Mouse (Mus musculus) midbrain, embryonic 15.5 days (tissue): ENCODE measurements around the gene Bnc2. TPM values are rescaled to one million over a fixed set of nuclear protein-coding genes. Genes with fewer than 3 reads are reported as not detected.

ENCODE experiments used
- ATAC-seq: fragments of 200-750 bp; cut with Nextera tagmentation; replicated peaks from 2 replicates; pipeline ENCODE4 v1.8.0; 2017; ENCODE audit warnings: moderate TSS enrichment
- H3K27ac ChIP-seq: fragments of 300-500 bp; sonication (generic); 2 replicates; pipeline ENCODE4 v1.5.1; 2015; ENCODE audit warnings: mild to moderate bottlenecking, inconsistent platforms
- H3K27me3 ChIP-seq: fragments of 300-500 bp; sonication (generic); replicated peaks from 2 replicates; pipeline ENCODE4 v1.6.1; 2015; ENCODE audit warnings: inconsistent platforms
- H3K36me3 ChIP-seq: fragments of 300-500 bp; sonication (generic); replicated peaks from 2 replicates; pipeline ENCODE4 v1.6.1; 2015; ENCODE audit warnings: inconsistent platforms
- H3K4me1 ChIP-seq: fragments of 300-500 bp; sonication (generic); 2 replicates; pipeline ENCODE4 v1.6.1; 2015; ENCODE audit warnings: inconsistent platforms
- H3K4me2 ChIP-seq: fragments of 300-500 bp; sonication (generic); 2 replicates; pipeline ENCODE4 v1.6.1; 2015; ENCODE audit warnings: inconsistent platforms, mild to moderate bottlenecking, moderate library complexity
- H3K4me3 ChIP-seq: fragments of 300-500 bp; sonication (generic); 2 replicates; pipeline ENCODE4 v1.5.1; 2015; ENCODE audit warnings: mild to moderate bottlenecking, inconsistent platforms
- H3K9ac ChIP-seq: fragments of 300-500 bp; sonication (generic); 2 replicates; pipeline ENCODE4 v1.6.1; 2015; ENCODE audit warnings: mild to moderate bottlenecking, inconsistent platforms
- H3K9me3 ChIP-seq: fragments of 300-500 bp; sonication (generic); 2 replicates; pipeline ENCODE4 v1.6.1; 2016; ENCODE audit warnings: inconsistent platforms
- WGBS: fragments of 180-500 bp; shearing (Covaris S2); methylation state at CpG from one replicate; pipeline ENCODE4 v1.1.7; 2015; ENCODE audit warnings: mixed read lengths; 5-methylcytosine and 5-hydroxymethylcytosine counted together
- polyA plus RNA-seq: library from polyadenylated mRNA; unstranded; fragments of >200 nt; fragmentation: Nextera tagmentation; extraction: Ambion mirVana; gene quantifications from 2 replicates; pipeline ENCODE4 v1.2.1, GENCODE M21; 2015

Gene Bnc2
- polyA plus RNA-seq, 1 experiment from 2014 or later, result 35.7 TPM

- no peak for ATAC-seq
- H3K9me3 ChIP-seq, result no peaks in the 10 kb centered on the region
- H3K9ac ChIP-seq, result no peak overlapping the region
- 0 out of 2 replicates have a peak, but pooled peaks cover 2% of the 10 kb centered on the region for H3K4me1 ChIP-seq
- H3K4me3 ChIP-seq, result no peak overlapping the region
- H3K36me3 ChIP-seq, result no peaks in the 10 kb centered on the region
- H3K27ac ChIP-seq, result no peak overlapping the region
- WGBS, result 73% methylated on average over 7 of the region's 7 CpGs
- no peak overlapping the region for H3K4me2 ChIP-seq
- H3K27me3 ChIP-seq, result no peaks in the 10 kb centered on the region
These were observed 225.6 kb downstream of the Bnc2 start for GRCm38 (mm10) chr4:84449246-84450005.

DNA sequence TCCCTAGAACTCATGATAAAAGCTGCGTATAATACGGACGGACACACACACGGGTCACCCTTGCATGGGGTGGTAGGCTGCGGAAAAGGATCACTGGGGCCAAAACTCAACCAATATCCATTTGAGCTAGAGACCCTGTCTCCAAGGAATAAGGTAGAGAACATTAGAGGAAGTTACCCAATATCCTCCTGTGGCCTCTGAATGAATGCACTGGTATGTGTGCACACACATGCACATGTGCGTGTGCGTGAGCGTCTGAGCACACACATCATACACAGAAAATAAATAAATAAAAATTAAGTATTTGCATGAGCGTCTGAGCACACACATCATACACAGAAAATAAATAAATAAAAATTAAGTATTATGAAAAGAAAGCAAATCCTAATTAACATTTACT, 241.8 kb downstream of the Bnc2 start:
- 95% methylated on average over 9 of the region's 9 CpGs for whole genome bisulfite sequencing

GRCm38 (mm10) chr4:84431677-84432515, 243.2 kb downstream of the Bnc2 start:
- no peaks in the 10 kb centered on the region for H3K36me3 ChIP-seq
- no peaks in the 10 kb centered on the region for H3K27me3 ChIP-seq
- no peak overlapping the region for H3K9ac ChIP-seq
- no peak overlapping the region for H3K27ac ChIP-seq
- H3K9me3 ChIP-seq, result no peaks in the 10 kb centered on the region
- no peak overlapping the region for H3K4me2 ChIP-seq
- no peak for ATAC-seq
- no peaks in the 10 kb centered on the region for H3K4me1 ChIP-seq
- WGBS, result 57% methylated on average over 6 of the region's 6 CpGs
- no peak overlapping the region for H3K4me3 ChIP-seq

More for the DNA sequence above, 241.8 kb downstream of the Bnc2 start:
- Histone ChIP-seq H3K4me3 (no peak overlapping the region), H3K27me3 (no peaks in the 10 kb centered on the region), H3K4me2 (no peak overlapping the region), H3K9ac (no peak overlapping the region), H3K36me3 (no peaks in the 10 kb centered on the region), H3K9me3 (no peaks in the 10 kb centered on the region), H3K4me1 (no peaks in the 10 kb centered on the region), H3K27ac (no peak overlapping the region)
- ATAC-seq, result no peak

GRCm38 (mm10) chr4:84427955-84428354, 247.1 kb downstream of the Bnc2 start:
- no peak overlapping the region for H3K4me2 ChIP-seq
- H3K4me1 ChIP-seq, result no peaks in the 10 kb centered on the region
- no peak for ATAC-seq
- WGBS, result 91% methylated on average over 3 of the region's 3 CpGs
- no peak overlapping the region for H3K9ac ChIP-seq
- no peak overlapping the region for H3K4me3 ChIP-seq
- no peaks in the 10 kb centered on the region for H3K9me3 ChIP-seq
- no peak overlapping the region for H3K27ac ChIP-seq
- no peaks in the 10 kb centered on the region for H3K27me3 ChIP-seq
- H3K36me3 ChIP-seq, result no peaks in the 10 kb centered on the region

DNA sequence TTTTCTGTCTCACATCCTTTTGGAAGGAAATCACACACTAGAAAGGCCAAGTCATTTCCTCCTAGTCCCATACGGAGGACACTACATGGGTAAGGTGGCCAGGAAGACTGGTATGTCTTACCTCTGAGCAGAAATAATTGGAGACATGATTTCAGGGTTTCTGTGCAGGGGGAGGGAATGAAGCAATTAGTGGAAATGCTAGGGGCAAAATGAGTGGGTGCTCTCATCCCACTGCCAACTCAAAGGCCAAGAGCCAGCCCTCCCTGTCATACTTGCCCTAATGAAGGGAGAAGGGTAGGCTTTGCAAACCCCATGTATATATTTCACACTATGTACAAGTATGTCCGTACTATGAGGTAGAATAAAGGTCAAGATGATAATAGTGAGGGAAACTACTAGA, 263.6 kb downstream of the Bnc2 start:
- Histone ChIP-seq H3K4me1 (no peaks in the 10 kb centered on the region), H3K4me3 (no peak overlapping the region), H3K9ac (no peak overlapping the region), H3K9me3 (no peaks in the 10 kb centered on the region), H3K36me3 (no peaks in the 10 kb centered on the region), H3K27me3 (no peaks in the 10 kb centered on the region), H3K4me2 (no peak overlapping the region), H3K27ac (no peak overlapping the region)
- 87% methylated on average over 2 of the region's 2 CpGs for WGBS
- no peak for ATAC-seq

GRCm38 (mm10) chr4:84407328-84408028, 267.6 kb downstream of the Bnc2 start:
- no peaks in the 10 kb centered on the region for H3K4me1 ChIP-seq
- no peaks in the 10 kb centered on the region for H3K36me3 ChIP-seq
- H3K4me3 ChIP-seq, result no peak overlapping the region
- 75% methylated on average over 6 of the region's 6 CpGs for WGBS
- H3K9ac ChIP-seq, result no peak overlapping the region
- no peaks in the 10 kb centered on the region for H3K27me3 ChIP-seq
- no peak for ATAC-seq
- H3K9me3 ChIP-seq, result no peaks in the 10 kb centered on the region
- H3K4me2 ChIP-seq, result no peak overlapping the region
- no peak overlapping the region for H3K27ac ChIP-seq

DNA sequence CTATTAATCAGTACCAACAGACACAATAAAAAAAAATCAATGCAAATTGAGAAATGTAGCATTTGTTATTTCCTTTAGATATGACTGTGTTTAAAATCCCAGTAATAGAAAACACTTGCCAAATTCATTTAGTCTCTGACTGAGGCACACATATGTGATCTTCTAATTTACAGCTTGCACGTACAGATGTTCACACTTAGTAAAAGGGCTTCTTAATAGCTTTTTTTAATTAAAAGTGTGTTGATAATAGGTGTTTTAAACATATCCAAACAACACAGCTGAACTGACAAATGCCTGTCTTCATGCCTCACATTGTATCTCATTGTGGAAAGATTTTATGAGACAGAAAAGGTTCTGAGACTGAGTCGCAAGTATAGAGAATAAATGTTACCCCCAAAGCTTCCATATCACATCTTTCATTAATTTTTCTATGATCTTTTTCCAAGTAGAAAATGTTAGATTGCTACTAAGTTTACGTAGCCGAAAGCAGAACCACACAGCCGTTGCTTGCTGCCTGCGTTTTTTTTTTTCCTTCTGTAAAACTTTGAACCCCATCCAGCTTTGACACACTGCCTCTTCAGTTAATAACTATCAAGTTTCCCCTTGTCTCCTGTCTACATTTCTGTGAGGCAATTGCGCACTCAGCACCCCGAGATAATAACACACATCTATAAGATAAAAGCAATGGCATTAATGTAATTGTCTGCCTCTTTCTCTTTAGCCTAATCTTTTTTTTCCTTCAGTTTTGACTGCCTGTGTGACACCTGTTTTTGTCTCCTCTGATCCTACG, 271.5 kb downstream of the Bnc2 start:
- 52% methylated on average over 9 of the region's 9 CpGs for WGBS

DNA sequence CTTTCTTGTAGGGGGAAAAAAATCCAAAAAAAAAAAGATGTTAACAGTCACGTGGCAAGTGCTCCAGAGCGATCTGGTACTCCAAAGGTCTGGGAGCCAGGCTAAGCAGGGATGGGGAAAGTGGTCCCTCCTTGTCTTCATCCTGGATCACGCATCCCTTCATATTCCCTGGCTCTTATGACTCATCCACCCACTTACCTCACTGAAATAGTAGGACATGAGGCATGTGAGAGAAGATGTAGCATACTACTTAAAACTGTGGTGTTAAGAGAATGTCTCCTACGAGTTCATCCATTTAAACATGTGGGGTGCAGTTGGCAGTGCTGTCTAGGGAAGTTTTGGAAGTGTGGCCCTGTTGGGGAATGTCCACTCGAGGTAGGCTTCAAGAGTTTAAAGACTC, 286.1 kb downstream of the Bnc2 start:
- Histone ChIP-seq H3K9ac (no peak overlapping the region), H3K4me3 (no peak overlapping the region), H3K36me3 (no peaks in the 10 kb centered on the region), H3K4me2 (no peak overlapping the region), H3K4me1 (peaks cover 8% of the 10 kb centered on the region; the same call in 1 of the 2 replicates), H3K27me3 (no peaks in the 10 kb centered on the region), H3K27ac (no peak overlapping the region), H3K9me3 (no peaks in the 10 kb centered on the region)
- ATAC-seq, result no peak
- WGBS, result 93% methylated on average over 5 of the region's 5 CpGs

More for the DNA sequence above, 271.5 kb downstream of the Bnc2 start:
- ATAC-seq, result no peak
- no peaks in the 10 kb centered on the region for H3K36me3 ChIP-seq
- no peak overlapping the region for H3K9ac ChIP-seq
- no peaks in the 10 kb centered on the region for H3K9me3 ChIP-seq
- H3K4me3 ChIP-seq, result no peak overlapping the region
- no peaks in the 10 kb centered on the region for H3K27me3 ChIP-seq
- no peak overlapping the region for H3K4me2 ChIP-seq
- H3K4me1 ChIP-seq, result no peaks in the 10 kb centered on the region
- H3K27ac ChIP-seq, result no peak overlapping the region

- Histone ChIP-seq H3K27ac (no peak overlapping the region), H3K4me2 (no peak overlapping the region), H3K4me3 (no peak overlapping the region), H3K36me3 (no peaks in the 10 kb centered on the region), H3K9ac (no peak overlapping the region), H3K4me1 (no peaks in the 10 kb centered on the region), H3K9me3 (no peaks in the 10 kb centered on the region), H3K27me3 (no peaks in the 10 kb centered on the region)
- no peak for ATAC-seq
- 75% methylated on average over 1 of the region's 1 CpGs for WGBS
These were observed 289.9 kb downstream of the Bnc2 start for GRCm38 (mm10) chr4:84385156-84385555.

DNA sequence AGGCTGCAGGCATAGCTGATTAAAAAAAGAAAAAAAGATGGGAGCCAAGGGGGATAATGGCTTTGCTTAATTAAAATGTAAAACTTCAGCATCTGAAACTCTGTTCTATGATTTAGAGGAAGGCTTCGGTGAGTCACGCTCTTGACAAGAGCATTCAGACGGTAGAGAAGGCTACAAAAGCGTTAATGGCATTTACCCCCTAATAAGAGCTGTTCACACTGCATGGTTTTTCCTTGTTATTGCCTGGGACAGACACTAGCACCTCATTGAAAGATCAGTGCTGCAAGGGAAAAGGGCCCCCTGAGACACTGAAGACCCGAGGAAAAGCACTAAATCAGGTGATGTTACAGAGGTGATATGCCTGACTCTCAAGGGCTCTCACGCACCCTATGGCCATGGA, 295.8 kb downstream of the Bnc2 start:
- Histone ChIP-seq H3K27me3 (no peaks in the 10 kb centered on the region), H3K4me2 (no peak overlapping the region), H3K9me3 (no peaks in the 10 kb centered on the region), H3K9ac (no peak overlapping the region), H3K4me3 (no peak overlapping the region), H3K4me1 (peaks cover 8% of the 10 kb centered on the region; the same call in 1 of the 2 replicates), H3K36me3 (no peaks in the 10 kb centered on the region), H3K27ac (no peak overlapping the region)
- ATAC-seq, result 0 out of 2 replicates have a peak, but pooled peaks have one; percentile 30
- 30% methylated on average over 6 of the region's 6 CpGs for WGBS

DNA sequence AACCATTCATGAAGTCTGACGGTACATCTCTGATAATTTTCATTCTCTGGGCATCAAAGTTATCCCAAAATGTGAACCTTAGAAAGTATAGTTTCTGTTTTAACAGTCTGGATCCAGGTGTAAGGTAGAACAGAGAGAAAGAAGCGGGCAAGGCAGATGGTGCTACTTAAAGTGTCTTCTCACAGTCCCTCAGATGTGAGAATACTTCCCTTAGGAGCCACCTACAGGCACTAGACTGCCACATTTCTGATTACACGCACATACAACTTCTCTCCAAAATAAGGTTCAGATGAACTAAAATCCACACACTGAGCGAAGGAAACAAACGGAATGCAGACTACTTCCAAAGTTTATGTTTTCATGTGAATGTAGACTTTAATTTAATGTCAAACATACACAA, 297.6 kb downstream of the Bnc2 start:
- no peak overlapping the region for H3K4me2 ChIP-seq
- WGBS, result 90% methylated on average over 5 of the region's 5 CpGs
- H3K4me3 ChIP-seq, result no peak overlapping the region
- H3K9me3 ChIP-seq, result no peaks in the 10 kb centered on the region
- H3K27ac ChIP-seq, result no peak overlapping the region
- ATAC-seq, result no peak
- H3K9ac ChIP-seq, result no peak overlapping the region
- H3K4me1 ChIP-seq, result peaks cover 8% of the 10 kb centered on the region; the same call in 1 of the 2 replicates
- H3K27me3 ChIP-seq, result no peaks in the 10 kb centered on the region
- H3K36me3 ChIP-seq, result no peaks in the 10 kb centered on the region
